Mouse (Mus musculus) erythroid progenitor cell, adult 5-6 weeks (primary cell): Measurements from ENCODE around the gene Ccdc33. TPM values are rescaled to one million over a fixed set of nuclear protein-coding genes. Genes with fewer than 3 reads are reported as not detected.

ENCODE experiments used
- ATAC-seq: replicated peaks from 2 replicates; pipeline ENCODE4 v1.8.0; 2016; ENCODE audit warnings: moderate number of reproducible peaks, mild to moderate bottlenecking, moderate TSS enrichment, inconsistent platforms; ENCODE audit not compliant: poor library complexity, low FRiP score, severe bottlenecking
- total RNA-seq, 2 experiments: library from RNA; stranded (forward) in 1 of 2; stranded (reverse) in 1 of 2; fragments of 150-400 nt in 1 of 2; fragments of 186-747, 209-891 nt in 1 of 2; gene quantifications; 2 replicates each; pipeline versions ENCODE4 v1.2.3 to v1.2.4; 2015 to 2017; ENCODE audit warnings: low replicate concordance in 2 of 2

Gene Ccdc33
- total RNA-seq (2015; ENCODE audit: low replicate concordance) (not detected in 2 replicates), total RNA-seq (2017; ENCODE audit: low replicate concordance) (not detected in 2 replicates)

DNA sequence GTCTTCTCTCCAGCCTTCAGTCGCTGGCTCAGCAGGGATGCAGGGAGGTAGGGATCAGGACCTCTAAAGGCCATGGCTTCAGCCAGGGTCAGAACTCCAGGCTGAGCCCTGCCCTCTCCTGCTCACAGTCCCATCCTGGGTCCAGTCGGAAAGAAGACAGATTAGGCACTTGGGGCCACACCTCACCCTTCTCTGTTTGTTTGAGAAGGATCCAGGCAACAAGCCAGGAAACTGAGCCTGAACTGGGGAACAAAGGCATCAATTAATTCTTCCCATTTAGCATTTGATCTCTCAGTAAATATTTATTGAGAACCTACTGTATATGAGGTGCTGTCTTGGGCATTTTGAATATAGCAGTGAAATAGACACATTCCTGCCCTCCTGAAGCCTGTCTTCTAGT, at the start of gene Ccdc33:
Gene Ccdc33, minus strand, starts transcription at position 153 of the 400 bp plus-strand sequence.
- ATAC-seq, result no peak

DNA sequence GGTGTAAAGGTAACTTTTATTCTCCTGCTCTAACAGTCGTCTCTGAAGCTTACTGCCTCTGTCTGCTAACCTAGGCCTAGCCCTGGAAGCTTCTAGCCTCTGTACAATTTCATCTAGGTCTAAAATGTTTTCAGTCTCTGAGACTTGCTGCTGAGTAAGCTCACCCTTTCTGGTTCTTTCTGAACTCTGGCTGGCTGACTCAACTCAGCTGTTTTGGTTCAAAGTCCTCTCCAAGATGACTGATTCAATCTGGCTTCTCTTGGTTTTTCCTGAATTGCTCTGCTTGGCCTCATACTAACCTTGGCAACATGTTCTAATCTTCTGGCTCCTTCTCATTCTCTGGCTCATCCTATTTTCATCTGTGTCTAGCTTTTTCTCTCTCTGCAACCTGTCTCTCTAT, 47.2 kb upstream of the Ccdc33 start:
- ATAC-seq, result no peak

GRCm38 (mm10) chr9:58163146-58163545, 44.5 kb upstream of the Ccdc33 start:
- no peak for ATAC-seq

- ATAC-seq, result no peak
These were observed 43.5 kb upstream of the Ccdc33 start for GRCm38 (mm10) chr9:58162173-58162572.

DNA sequence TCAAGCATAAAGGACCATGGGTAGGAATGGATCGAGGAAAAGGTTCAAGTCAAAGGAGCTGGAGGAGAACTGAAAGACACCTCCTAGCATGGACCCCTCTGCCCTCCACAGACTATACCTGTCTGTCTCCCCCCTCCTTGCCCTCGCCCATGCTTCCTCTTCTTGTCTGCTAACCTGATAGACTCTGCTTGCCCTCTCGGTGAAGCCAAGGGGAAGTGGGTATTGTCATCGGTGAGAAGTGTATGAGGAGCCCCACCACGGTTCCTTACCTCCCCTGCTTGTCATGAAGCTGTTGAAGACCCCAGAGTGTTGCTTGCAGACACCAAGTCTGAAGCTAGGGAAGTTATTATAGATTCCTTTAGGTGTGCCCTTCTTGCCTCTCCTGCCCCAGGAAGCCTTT, 41.7 kb upstream of the Ccdc33 start:
- no peak for ATAC-seq

DNA sequence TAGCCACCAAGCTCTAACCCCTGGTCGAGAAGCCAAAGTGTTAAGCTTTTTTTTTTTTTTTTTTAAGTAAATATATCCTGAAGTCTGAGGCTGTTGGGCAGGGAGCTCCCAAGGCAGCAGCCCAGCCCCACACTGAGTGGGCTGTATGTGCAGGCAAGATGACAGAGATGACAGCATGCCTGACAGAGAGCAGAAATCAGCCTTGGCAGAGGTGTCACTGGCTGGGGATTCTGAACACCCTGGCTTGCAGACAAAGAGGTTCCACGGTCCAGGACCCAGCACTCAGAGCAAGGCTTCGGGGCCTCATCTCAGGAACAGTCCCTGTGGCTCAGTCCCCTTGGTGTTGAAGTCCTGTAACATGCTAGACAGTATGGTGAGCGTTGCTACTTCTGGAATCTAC, 41.2 kb upstream of the Ccdc33 start:
- ATAC-seq, result no peak

- ATAC-seq, result no peak
These were observed 40.1 kb upstream of the Ccdc33 start for GRCm38 (mm10) chr9:58158541-58159311.

- no peak for ATAC-seq
These were observed 39.2 kb upstream of the Ccdc33 start for GRCm38 (mm10) chr9:58157838-58158237.

DNA sequence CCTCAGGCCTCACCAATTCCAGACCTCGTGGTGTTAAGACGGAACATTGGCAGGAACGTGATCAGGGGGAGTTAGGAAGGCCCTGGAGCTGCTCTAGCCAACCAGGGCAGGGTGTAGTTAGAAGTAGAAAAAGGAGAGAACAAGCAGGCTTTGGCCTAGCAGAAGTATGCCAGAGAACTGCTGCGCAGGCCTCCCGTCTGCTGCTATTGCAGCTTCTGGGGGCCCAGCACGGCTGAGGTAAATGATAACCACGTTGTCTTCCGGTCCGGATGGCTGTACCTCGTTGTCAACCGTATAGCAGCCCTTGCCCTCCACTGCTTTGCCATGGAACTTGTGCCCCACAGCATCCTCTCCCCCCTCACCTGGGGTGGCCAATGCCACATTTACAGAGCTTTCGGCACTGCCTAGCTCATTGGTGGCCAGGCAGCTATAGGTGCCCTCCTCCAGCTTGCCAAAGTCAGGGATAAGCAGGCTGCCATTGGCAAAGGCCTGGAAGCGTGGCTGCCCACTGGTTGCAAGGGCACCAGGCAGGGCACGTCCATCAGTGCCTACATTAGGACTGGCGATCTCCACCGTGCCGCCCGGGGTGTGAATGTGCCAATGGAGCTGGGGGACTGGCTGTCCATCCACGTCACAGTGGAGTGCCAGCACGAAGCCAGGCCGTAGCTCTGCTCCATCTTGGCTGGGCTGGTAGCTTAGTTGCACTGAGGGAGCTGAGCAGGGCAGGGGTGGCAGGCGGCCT, 38.4 kb upstream of the Ccdc33 start:
- ATAC-seq, result no peak

DNA sequence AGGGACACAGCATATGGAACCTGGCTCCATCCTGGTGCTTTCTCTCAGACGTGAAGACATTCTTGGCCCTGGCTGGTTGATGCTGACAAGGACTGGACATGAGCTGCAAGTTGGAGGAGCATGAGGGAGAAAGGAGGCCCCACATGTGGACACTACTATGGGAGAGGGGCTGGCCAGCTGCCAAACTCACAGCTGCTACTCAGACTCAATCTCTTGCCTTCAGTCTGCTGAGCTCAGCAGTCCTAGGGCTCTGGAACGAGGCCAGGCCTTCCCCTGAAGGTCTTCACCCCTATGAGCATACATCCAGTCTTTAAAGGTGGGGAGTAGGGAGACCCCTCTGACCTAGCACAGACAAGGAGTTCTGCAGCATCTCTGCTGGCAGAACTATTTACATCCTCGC, 36.7 kb upstream of the Ccdc33 start:
- no peak for ATAC-seq

- ATAC-seq, result no peak
These were observed 34.5 kb upstream of the Ccdc33 start for GRCm38 (mm10) chr9:58153095-58153494.

DNA sequence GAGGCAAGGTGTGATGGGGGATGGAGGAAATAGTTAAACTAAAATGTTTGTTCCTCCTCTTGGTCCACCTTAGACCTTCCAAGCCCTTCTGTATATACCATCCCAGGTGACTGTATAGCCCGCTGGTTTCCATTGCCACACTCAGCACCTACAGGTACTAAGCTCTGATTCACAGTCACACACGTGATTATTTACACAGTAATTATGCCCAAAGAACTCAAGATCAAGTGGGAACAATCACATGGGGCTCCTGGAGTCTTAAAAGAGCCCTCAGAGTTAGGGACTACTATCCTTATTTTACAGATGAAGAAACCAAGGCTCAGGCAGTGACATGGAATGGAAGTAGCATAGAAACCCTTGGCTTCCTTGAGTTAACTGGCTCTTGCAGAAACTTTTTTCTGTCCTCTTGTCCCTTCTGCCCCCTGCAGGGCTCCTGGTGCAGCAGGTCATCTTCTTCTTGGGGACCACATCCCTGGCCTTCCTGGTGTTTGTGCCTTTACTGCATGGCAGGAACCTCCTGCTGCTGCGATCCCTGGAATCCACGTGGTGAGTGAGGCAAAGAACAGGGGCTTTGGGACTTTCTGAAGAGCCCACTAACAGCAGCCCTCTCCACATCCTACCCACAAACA, 32.2 kb upstream of the Ccdc33 start:
- ATAC-seq, result no peak

GRCm38 (mm10) chr9:58148806-58149205, 30.2 kb upstream of the Ccdc33 start:
- no peak for ATAC-seq

- no peak for ATAC-seq
These were observed 26.8 kb upstream of the Ccdc33 start for GRCm38 (mm10) chr9:58145417-58145816.

DNA sequence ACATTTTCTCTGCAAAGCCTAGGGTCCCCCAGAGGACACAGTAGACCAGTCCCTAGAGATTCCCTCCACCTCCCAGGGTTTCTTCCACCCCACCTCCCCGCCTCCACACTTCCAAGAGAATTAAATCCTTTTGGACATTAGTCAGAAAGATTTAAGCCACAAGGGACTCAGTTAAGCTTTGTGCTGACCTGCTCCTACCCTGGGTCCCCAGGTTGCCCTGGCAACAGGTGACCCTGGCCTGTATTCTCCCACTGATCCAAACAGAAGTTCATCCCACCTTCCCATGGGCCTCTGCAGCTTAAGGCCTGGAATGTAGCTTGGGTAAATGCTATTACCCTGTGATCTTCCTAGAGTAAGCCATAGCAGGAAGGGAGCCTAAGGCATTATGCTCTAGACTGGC, 26.0 kb upstream of the Ccdc33 start:
- ATAC-seq, result no peak

DNA sequence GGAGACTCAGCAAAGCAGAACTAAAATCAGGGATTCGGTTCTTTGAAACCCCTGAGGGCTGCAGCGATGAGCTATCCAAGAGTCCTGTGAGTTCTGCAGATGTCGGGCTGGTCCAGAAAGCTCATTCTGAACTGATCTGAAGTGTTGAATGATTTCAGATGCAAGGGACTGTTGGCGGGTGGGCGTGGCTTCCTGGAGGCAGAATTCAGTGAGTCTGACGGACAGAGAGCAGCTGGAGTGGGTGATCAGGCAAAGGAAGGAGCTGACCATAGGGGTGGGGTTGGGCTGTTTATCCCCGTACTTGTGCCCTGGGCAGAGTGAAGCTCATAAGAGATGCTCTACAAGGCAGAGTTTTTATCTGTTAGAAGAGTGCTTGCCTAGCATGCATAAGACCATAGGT, 24.8 kb upstream of the Ccdc33 start:
- no peak for ATAC-seq

- ATAC-seq, result no peak
These were observed 21.3 kb upstream of the Ccdc33 start for GRCm38 (mm10) chr9:58139947-58140346.

DNA sequence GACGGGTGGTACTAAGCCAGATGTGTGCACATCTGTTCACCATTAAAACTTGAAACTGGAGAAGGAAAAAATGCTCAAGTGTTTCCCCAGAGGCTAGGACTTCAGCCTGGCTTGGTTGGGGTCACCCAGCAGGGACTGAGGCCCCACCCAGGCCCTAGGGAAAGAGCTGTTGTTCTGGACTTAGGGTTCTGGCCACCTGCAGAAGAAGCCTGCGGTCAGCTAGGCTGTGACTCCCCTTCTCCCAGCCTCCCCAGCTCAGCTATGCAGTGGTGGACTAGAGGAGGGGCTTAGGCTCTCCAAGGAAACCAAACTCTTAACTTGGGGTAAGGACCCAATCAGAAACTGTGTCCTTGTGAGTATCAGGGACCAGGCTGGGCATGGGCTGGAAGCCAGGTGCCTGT, 17.3 kb upstream of the Ccdc33 start:
- no peak for ATAC-seq

- no peak for ATAC-seq
These were observed 16.3 kb upstream of the Ccdc33 start for GRCm38 (mm10) chr9:58134906-58135305.

- no peak for ATAC-seq
These were observed 15.6 kb upstream of the Ccdc33 start for GRCm38 (mm10) chr9:58133893-58134884.
